Mouse (Mus musculus) neural tube, embryonic 15.5 days (tissue): ENCODE measurements around the gene Bnc2. TPM values are rescaled to one million over a fixed set of nuclear protein-coding genes. Genes with fewer than 3 reads are reported as not detected.

Experiments
- ATAC-seq: fragments of 200-750 bp; cut with Nextera tagmentation; 2 replicates; pipeline ENCODE4 v1.8.0; 2017; ENCODE audit warnings: mild to moderate bottlenecking, moderate TSS enrichment, moderate library complexity; ENCODE audit not compliant: low FRiP score
- H3K27ac ChIP-seq: fragments of 300-500 bp; sonication (generic); replicated peaks from 2 replicates; pipeline ENCODE4 v1.5.1; 2015; ENCODE audit warnings: mild to moderate bottlenecking, inconsistent platforms
- H3K27me3 ChIP-seq: fragments of 300-500 bp; sonication (generic); replicated peaks from 2 replicates; pipeline ENCODE4 v1.6.1; 2015; ENCODE audit warnings: inconsistent platforms
- H3K36me3 ChIP-seq: fragments of 300-500 bp; sonication (generic); 2 replicates; pipeline ENCODE4 v1.6.1; 2015; ENCODE audit warnings: inconsistent platforms
- H3K4me1 ChIP-seq: fragments of 300-500 bp; sonication (generic); 2 replicates; pipeline ENCODE4 v1.6.1; 2015; ENCODE audit warnings: inconsistent platforms
- H3K4me2 ChIP-seq: fragments of 300-500 bp; sonication (generic); 2 replicates; pipeline ENCODE4 v1.6.1; 2015; ENCODE audit warnings: inconsistent platforms, mild to moderate bottlenecking, moderate library complexity
- H3K4me3 ChIP-seq: fragments of 300-500 bp; sonication (generic); replicated peaks from 2 replicates; pipeline ENCODE4 v1.5.1; 2015; ENCODE audit warnings: mild to moderate bottlenecking, inconsistent platforms
- H3K9ac ChIP-seq: fragments of 300-500 bp; sonication (generic); replicated peaks from 2 replicates; pipeline ENCODE4 v1.6.1; 2015; ENCODE audit warnings: mild to moderate bottlenecking, inconsistent platforms
- H3K9me3 ChIP-seq: fragments of 300-500 bp; sonication (generic); replicated peaks from 2 replicates; pipeline ENCODE4 v1.6.1; 2016; ENCODE audit warnings: inconsistent platforms
- WGBS: fragments of 180-500 bp; shearing (Covaris S2); methylation state at CpG from one replicate; pipeline ENCODE4 v1.1.7; 2015; ENCODE audit warnings: mixed read lengths; 5-methylcytosine and 5-hydroxymethylcytosine counted together
- polyA plus RNA-seq: library from polyadenylated mRNA; unstranded; fragments of >200 nt; fragmentation: Nextera tagmentation; extraction: Ambion mirVana; gene quantifications from 2 replicates; pipeline ENCODE4 v1.2.1, GENCODE M21; 2015

Gene Bnc2
- polyA plus RNA-seq, 1 experiment from 2014 or later = 16.2 TPM

DNA sequence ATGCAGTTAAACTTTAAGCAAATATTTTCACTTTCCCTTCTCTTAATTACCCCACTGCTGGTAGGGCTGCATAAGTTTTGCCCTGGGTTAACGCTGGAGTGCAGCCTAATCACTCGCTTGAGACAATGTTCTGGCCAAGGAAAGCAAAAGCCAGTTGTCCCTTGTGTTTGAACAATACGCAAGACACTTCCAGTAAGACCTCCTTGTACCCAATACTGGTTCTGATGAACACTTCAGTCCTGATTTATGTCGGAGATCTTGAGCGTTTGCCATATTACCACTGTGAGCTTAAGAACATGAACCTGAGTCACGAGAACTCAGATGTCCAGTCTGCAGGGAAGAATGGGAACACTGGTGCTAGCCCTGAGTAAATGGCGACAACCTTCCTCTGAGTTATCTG is 47.5 kb downstream of the Bnc2 start:
- Histone ChIP-seq H3K9ac (no peak overlapping the region), H3K27ac (no peak overlapping the region), H3K36me3 (no peaks in the 10 kb centered on the region), H3K27me3 (no peaks in the 10 kb centered on the region), H3K9me3 (no peaks in the 10 kb centered on the region), H3K4me2 (no peak overlapping the region), H3K4me1 (no peaks in the 10 kb centered on the region), H3K4me3 (no peak overlapping the region)
- WGBS = 89% methylated on average over 7 of the region's 7 CpGs
- no peak for ATAC-seq

GRCm38 (mm10) chr4:84623312-84623711 is 51.8 kb downstream of the Bnc2 start:
- ATAC-seq = no peak
- H3K4me1 ChIP-seq = no peaks in the 10 kb centered on the region
- no peaks in the 10 kb centered on the region for H3K27me3 ChIP-seq
- 52% methylated on average over 5 of the region's 5 CpGs for WGBS
- no peak overlapping the region for H3K4me2 ChIP-seq
- H3K9ac ChIP-seq = no peak overlapping the region
- no peak overlapping the region for H3K27ac ChIP-seq
- no peaks in the 10 kb centered on the region for H3K9me3 ChIP-seq
- no peak overlapping the region for H3K4me3 ChIP-seq
- H3K36me3 ChIP-seq = no peaks in the 10 kb centered on the region

DNA sequence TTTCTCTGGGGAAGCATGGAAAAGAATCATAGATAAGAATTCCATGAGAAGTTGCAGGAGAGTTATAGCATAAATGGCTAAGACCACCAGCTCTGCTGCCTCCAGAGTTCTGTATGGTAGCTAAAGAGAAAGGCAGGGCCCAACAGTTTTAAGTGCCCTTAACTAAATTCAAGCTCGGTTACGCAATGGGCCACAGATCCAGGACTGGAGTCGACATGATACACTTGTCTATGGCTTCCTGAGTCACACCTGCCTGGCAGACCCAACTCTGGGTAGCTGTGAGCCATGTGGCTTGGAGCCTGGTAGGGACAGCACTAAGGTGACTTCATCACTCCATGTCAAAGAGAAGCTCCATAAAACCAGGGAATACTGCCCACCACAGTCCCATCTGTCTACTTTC is 53.3 kb downstream of the Bnc2 start:
- ATAC-seq = no peak
- 88% methylated on average over 3 of the region's 3 CpGs for WGBS

GRCm38 (mm10) chr4:84609861-84610260 is 65.2 kb downstream of the Bnc2 start:
- Histone ChIP-seq H3K27ac (no peak overlapping the region), H3K4me3 (no peak overlapping the region), H3K4me1 (no peaks in the 10 kb centered on the region), H3K9me3 (no peaks in the 10 kb centered on the region), H3K27me3 (no peaks in the 10 kb centered on the region), H3K9ac (no peak overlapping the region), H3K36me3 (no peaks in the 10 kb centered on the region), H3K4me2 (no peak overlapping the region)
- 69% methylated on average over 4 of the region's 4 CpGs for whole genome bisulfite sequencing
- ATAC-seq = no peak

More for the DNA sequence above, 53.3 kb downstream of the Bnc2 start:
- Histone ChIP-seq H3K27me3 (no peaks in the 10 kb centered on the region), H3K9ac (no peak overlapping the region), H3K9me3 (no peaks in the 10 kb centered on the region), H3K27ac (no peak overlapping the region), H3K4me1 (no peaks in the 10 kb centered on the region), H3K4me2 (no peak overlapping the region), H3K4me3 (no peak overlapping the region), H3K36me3 (no peaks in the 10 kb centered on the region)

- WGBS = 84% methylated on average over 1 of the region's 1 CpGs
- Histone ChIP-seq H3K4me3 (no peak overlapping the region), H3K4me1 (no peaks in the 10 kb centered on the region), H3K9ac (no peak overlapping the region), H3K27ac (no peak overlapping the region), H3K9me3 (no peaks in the 10 kb centered on the region), H3K4me2 (no peak overlapping the region), H3K36me3 (no peaks in the 10 kb centered on the region), H3K27me3 (no peaks in the 10 kb centered on the region)
- no peak for ATAC-seq
These were observed 70.6 kb downstream of the Bnc2 start for GRCm38 (mm10) chr4:84604461-84604860.

DNA sequence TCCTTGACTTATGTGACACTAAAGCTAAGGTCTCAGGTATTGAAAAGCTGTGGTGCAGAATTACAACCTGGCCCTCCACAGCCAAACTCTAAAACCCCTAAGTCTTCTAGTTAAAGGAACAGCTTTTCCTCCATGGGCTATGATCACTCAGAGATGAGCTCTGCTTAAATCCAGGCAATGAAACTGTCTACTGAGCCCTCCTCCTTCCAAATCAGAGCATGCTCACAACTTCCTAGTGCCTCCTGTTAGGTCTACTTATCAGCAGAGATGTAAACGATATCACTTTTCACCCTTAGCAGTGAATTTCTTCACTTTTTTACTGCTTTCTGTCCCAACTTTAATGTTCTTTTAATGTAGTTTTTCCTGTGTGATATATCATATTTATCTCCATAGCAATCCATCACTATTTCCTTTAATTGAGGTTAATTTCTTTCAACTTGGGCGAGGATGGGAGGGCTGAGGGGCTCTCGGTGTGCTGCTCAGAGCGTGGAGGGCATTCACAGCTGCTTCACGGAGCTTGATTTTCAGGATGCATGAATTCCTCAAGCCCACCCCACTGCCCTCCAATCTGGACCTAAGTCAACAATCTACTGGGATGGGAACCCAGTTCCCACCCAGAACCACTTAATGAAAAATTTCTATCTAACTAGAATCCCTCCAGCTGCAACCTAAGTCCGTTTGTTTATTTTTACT is 94.7 kb downstream of the Bnc2 start:
- H3K4me2 ChIP-seq = no peak overlapping the region
- H3K9ac ChIP-seq = no peak overlapping the region
- no peak for ATAC-seq
- no peaks in the 10 kb centered on the region for H3K27me3 ChIP-seq
- H3K4me3 ChIP-seq = no peak overlapping the region
- no peaks in the 10 kb centered on the region for H3K36me3 ChIP-seq
- WGBS = 77% methylated on average over 6 of the region's 6 CpGs
- no peak overlapping the region for H3K27ac ChIP-seq
- H3K9me3 ChIP-seq = no peaks in the 10 kb centered on the region
- no peaks in the 10 kb centered on the region for H3K4me1 ChIP-seq

DNA sequence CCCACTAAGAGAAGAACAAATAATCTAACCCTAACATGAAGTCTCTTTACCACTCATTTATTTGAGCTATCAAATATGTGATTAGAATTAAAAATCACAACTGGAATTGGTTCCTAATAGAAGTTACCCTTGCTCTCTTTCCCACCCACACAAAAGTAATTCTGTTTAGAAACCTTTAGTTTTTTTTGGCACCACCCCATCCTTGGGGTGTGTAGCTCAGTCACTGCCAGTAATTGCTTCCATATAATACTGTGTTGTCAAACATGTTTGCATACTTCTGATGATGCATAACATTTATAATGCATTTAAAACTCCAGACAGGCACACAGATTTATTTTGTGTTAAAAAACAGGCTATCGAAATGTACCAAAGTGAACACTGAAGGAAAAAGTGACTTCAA is 96.8 kb downstream of the Bnc2 start:
- ATAC-seq = no peak
- Histone ChIP-seq H3K9ac (no peak overlapping the region), H3K27ac (no peak overlapping the region), H3K4me3 (no peak overlapping the region), H3K4me2 (no peak overlapping the region), H3K27me3 (no peaks in the 10 kb centered on the region), H3K9me3 (no peaks in the 10 kb centered on the region), H3K4me1 (no peaks in the 10 kb centered on the region), H3K36me3 (no peaks in the 10 kb centered on the region)
- WGBS = 95% methylated on average over 1 of the region's 1 CpGs

DNA sequence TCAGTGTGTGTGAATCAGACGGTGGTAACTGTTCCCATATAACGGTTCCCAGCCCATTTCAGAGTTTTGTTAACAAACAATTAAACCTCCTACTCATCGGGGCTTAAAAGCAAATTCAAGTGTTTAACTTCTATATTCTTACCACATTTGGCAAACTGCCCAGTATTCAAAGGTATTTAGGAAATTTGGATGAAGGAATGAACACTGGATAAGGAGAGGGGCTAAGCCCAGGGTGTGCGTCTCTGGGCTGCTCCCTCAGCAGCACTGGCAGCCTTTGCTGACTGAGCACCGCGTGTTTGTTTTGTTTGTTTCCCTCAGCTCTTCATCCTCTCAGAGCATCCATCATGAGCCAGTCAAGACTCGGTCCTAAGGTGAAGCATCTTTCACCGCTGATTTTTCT is 109.0 kb downstream of the Bnc2 start:
- H3K27me3 ChIP-seq = no peaks in the 10 kb centered on the region
- H3K9ac ChIP-seq = no peak overlapping the region
- no peaks in the 10 kb centered on the region for H3K9me3 ChIP-seq
- no peaks in the 10 kb centered on the region for H3K4me1 ChIP-seq
- H3K4me2 ChIP-seq = no peak overlapping the region
- no peak for ATAC-seq
- H3K4me3 ChIP-seq = no peak overlapping the region
- WGBS = 60% methylated on average over 8 of the region's 8 CpGs
- no peak overlapping the region for H3K27ac ChIP-seq
- H3K36me3 ChIP-seq = no peaks in the 10 kb centered on the region

GRCm38 (mm10) chr4:84545204-84545871 is 129.7 kb downstream of the Bnc2 start:
- Histone ChIP-seq H3K4me1 (peaks cover 16% of the 10 kb centered on the region), H3K9me3 (no peaks in the 10 kb centered on the region), H3K27me3 (no peaks in the 10 kb centered on the region; the same call in 1 of the 2 replicates), H3K4me3 (peak overlapping the region; percentile 63), H3K36me3 (no peaks in the 10 kb centered on the region), H3K27ac (peak overlapping the region; percentile 70), H3K9ac (peak overlapping the region; percentile 67), H3K4me2 (peak overlapping the region; percentile 98)
- peak; percentile 82 for ATAC-seq
- WGBS = under 1% methylated on average over 61 of the region's 62 CpGs

GRCm38 (mm10) chr4:84544646-84545045 is 130.4 kb downstream of the Bnc2 start:
- 31% methylated on average over 2 of the region's 2 CpGs for WGBS
- Histone ChIP-seq H3K9me3 (no peaks in the 10 kb centered on the region), H3K36me3 (no peaks in the 10 kb centered on the region), H3K27ac (no peak overlapping the region), H3K4me2 (peak overlapping the region; percentile 98), H3K27me3 (no peaks in the 10 kb centered on the region; the same call in 1 of the 2 replicates), H3K4me3 (no peak overlapping the region), H3K4me1 (peaks cover 16% of the 10 kb centered on the region), H3K9ac (no peak overlapping the region)
- ATAC-seq = no peak

DNA sequence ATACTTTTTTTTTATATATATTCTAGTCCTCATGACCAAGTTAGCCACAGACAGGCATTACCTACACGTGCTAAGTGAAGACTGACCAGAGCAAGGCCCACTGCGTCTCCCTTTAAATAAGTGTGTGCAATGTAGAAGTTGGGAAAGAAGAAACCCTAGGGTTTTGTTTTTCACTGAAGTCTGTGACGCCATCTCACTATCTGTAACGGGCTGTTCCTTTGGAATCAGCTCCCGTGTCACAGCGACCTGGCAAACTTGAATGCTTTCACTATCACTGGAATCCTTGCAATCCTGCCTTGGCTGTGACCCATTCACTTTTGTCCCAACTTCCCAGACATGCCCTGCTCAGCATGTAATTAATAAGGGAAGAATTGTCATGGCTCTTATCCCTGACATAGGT is 134.5 kb downstream of the Bnc2 start:
- H3K36me3 ChIP-seq = no peaks in the 10 kb centered on the region
- no peak overlapping the region for H3K9ac ChIP-seq
- no peaks in the 10 kb centered on the region; the same call in 1 of the 2 replicates for H3K27me3 ChIP-seq
- H3K9me3 ChIP-seq = no peaks in the 10 kb centered on the region
- no peak overlapping the region for H3K4me2 ChIP-seq
- peaks cover 5% of the 10 kb centered on the region; the same call in 1 of the 2 replicates for H3K4me1 ChIP-seq
- no peak for ATAC-seq
- no peak overlapping the region for H3K4me3 ChIP-seq
- H3K27ac ChIP-seq = no peak overlapping the region
- WGBS = 85% methylated on average over 6 of the region's 6 CpGs

GRCm38 (mm10) chr4:84539396-84539795 is 135.7 kb downstream of the Bnc2 start:
- 84% methylated on average over 8 of the region's 8 CpGs for WGBS
- Histone ChIP-seq H3K27ac (no peak overlapping the region), H3K4me1 (no peaks in the 10 kb centered on the region), H3K9ac (no peak overlapping the region), H3K4me3 (no peak overlapping the region), H3K36me3 (no peaks in the 10 kb centered on the region), H3K4me2 (no peak overlapping the region), H3K9me3 (no peaks in the 10 kb centered on the region), H3K27me3 (no peaks in the 10 kb centered on the region; the same call in 1 of the 2 replicates)
- ATAC-seq = no peak
